Mouse (Mus musculus) olfactory bulb, adult 2 months (tissue): ENCODE measurements around the gene Jak2.

Experiments
- CTCF ChIP-seq: fragments of 200-500 bp; IDR thresholded peaks from 2 replicates; pipeline ENCODE4 v1.5.1; 2012; ENCODE audit warnings: low read depth, mild to moderate bottlenecking, low read length, moderate library complexity; ENCODE audit not compliant: insufficient read depth
- POLR2A ChIP-seq: fragments of 200-500 bp; IDR thresholded peaks from 2 replicates; pipeline ENCODE4 v1.6.1; 2012; ENCODE audit warnings: mild to moderate bottlenecking, low read depth, low read length, moderate library complexity; ENCODE audit not compliant: insufficient read depth

- TF ChIP-seq POLR2A (no peak), CTCF (no peak)
Measured at GRCm38 (mm10) chr19:29342281-29342680, 90.7 kb downstream of the Jak2 start.
